Mouse (Mus musculus): ENCODE data around the gene Pgd.
A peak's percentile ranks its signal among the peaks of the same experiment; 100 is the strongest.
"Not testable (repeated sequence)": the region's sequence is repeated elsewhere in the genome, so short reads cannot be mapped to it uniquely, and the experiment has no call there.

Pgd gene

DNA sequence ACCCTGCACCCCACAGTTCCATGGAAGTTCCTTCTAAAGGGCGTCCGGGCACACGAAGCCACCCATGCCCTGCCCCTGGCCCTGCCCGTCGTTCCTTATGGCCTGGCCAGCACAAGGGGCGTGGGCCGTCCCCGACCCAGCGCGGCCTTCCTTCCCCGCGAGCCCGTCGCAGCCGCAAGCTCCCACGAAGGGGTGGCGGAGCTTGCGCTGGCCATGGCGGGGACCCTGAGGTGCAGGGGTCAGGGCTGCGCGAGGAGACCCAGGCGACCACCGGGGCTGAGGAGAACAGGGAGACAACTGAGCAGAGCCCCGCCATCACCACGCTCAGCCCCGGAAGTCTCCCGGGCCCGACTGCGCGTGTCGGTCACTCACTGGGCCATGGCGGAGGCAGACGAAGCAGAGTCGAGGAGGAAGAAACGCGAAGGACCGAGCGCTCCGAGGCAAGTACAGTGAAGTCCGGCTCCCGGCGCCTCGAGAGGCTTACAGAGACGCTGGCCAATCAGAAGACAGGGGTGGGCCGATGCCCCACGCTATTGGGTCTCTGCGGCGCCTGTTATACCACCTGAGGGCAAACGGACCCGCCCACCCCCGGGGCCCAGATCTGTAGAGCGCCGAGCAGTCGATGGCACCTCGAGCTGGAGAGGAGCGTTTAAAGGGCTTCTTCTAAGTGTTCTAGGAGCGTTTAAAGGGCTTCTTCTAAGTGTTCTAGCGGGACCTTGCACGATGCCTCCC is at the start of gene Pgd:
Gene Pgd, minus strand, starts transcription at position 557 of the 732 bp plus-strand sequence.
- DNase-seq (ENCODE audit: low spot score), result peak; percentile 91

DNA sequence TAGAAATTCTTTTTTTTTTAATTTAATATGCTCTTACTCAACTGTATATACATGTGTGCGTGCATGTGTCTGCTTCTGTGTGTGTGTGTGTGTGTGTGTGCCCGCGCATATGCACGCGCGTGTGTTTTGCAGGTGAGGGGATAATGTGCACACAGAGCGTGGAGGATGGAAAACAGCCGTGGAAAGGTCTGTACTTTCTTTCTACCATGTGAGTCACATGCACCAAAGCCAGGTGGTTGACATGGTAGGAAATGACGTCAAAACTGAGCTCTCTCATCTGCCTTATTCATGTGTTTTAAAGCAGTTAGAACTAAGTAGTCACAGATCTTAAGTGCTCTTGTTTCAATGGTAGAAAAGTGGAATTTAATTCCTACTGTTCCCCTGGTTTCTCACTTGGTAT is 49.4 kb upstream of the Pgd start:
- no peak for DNase-seq (ENCODE audit: low spot score)

DNA sequence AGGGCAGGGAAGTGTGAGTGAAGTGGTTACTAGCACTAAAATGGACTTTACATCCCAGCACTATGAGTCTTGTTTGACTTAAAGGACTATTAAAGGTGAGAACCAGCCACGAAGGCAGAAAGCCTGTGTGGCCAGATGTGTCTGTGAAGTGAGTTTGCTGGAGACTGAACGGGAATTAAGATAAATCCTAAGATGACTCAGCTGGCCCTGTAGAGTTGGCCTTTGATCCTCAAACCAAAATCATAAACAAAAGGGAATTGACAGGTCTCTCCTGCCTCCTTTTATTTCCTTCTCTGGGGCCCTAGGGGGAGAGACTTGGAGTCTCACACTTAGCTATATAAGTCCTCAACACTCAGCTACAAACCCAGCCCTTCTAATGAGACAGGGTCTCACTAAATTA is 48.8 kb upstream of the Pgd start:
- no peak for DNase-seq (ENCODE audit: low spot score)

DNA sequence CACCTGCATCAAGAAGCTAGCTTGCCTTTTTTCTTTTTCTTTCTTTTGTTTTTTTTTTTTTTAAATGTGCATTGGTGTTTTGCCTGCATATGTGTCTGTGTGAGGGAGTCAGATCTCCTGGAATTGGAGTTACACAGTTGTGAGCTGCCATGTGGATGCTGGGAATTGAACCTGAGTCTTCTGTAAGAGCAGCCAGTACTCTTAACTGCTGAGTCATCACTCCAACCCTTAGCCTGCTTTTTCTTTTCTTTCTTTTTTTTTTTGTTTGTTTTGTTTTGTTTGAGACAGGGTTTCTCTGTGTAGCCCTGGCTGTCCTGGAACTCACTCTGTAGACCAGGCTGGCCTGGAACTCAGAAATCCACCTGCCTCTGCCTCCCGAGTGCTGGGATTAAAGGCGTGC is 47.9 kb upstream of the Pgd start:
- not testable (repeated sequence) for DNase-seq (ENCODE audit: low spot score)

DNA sequence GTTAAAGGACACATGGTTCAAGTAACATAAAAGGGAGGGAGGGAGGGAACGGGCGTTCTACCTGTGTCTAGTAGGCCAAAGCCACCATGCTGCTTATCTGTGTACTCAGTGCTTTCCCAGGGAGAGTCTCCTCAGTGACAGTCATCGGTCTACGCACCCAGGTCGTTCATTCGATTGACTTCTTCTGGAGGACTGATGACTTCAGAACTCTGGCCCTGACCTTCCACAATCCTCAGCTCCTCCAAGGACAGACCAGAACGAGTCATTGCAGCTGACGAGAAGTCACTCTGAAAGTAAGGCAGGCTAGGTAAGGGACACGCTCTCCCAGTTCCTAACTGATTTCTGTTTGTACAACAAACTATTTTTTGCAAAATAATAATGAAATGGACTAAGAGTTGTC is 46.9 kb upstream of the Pgd start:
- no peak for DNase-seq (ENCODE audit: low spot score)

DNA sequence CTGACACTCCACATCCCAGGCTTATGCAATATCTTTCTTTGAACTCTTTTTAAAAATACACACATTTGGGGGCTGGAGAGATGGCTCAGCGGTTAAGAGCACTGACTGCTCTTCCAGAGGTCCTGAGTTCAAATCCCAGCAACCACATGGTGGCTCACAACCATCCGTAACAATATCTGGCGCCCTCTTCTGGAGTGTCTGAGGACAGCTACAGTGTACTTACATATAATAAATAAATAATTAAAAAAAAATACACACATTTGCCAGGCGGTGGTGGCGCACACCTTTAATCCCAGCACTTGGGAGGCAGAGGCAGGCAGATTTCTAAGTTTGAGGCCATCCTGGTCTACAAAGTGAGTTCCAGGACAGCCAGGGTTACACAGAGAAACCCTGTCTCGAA is 44.9 kb upstream of the Pgd start:
- not testable (repeated sequence) for DNase-seq (ENCODE audit: low spot score)

DNA sequence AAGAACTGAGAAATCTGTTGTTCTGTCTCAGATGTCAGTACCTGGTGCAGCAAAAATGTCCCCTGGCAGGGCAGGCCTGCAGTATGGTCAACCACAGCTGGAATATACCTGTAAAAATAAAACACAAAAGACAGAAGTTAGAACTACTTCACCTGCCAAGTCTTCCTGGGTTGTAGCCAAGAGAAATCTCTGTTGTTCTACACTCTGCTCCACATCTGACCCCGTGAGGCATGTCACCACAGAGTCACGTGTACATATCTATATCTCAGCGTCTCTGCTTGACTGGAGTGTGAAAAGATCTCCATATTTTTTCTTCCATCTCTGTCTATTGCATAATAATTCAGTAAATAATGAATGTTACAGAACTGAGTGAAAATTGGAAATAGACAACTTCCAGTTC is 35.9 kb upstream of the Pgd start:
- DNase-seq (ENCODE audit: low spot score), result no peak

DNA sequence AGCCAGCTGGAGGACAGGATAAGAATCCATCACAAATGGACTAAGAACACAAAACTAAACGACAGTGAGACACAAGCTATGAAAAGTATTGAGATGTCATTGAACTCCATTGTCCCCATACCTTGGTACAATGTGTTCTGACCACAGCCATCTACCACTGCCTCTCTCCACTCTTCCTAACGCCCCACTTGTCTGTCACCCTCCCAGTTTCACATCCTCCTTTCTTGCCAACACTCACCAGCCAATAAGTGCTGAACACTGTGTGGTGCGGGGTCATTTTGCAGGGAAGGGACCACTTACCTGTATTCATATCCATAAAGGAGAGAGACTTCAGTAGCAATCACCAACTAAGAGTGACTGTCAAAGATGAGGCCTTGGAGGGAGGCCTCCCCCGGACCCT is 34.5 kb upstream of the Pgd start:
- no peak for DNase-seq (ENCODE audit: low spot score)

DNA sequence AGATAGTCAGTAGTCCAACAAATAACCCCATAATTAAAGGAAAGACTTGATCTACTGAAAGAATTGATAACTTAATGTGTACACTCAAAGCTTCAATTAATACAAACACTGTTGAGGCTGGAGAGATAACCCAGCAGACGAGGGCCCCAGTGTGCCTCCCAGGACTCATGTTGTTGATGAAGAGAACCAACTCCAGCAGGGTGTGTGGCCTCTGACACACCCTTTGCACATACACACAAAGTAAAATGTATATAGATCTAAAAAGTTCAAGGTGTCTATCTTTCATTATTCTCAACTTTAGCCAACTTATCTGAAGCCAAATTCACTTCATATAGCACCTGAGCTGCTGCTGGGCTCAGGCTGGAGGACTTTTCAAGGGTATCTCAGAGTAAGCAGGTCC is 30.6 kb upstream of the Pgd start:
- DNase-seq (ENCODE audit: low spot score), result no peak

DNA sequence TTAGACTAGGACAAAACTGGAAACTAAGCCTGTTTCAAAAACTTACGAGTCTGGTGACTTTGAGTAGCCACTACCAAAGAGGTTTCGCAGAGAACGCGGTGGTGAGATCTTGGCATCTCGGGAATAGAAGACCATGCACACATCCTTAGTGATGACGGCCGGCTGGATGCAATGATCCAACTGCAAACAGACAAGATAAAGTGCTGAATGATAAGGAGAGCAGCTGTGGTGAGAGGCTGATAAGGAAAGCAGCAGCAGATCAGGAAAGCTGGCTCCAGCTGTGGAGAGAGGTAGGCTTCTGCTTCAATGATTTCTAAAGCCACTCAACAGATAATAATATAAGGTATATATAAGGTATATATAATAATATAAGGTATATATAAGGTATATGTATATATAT is 24.5 kb upstream of the Pgd start:
- DNase-seq (ENCODE audit: low spot score), result no peak

DNA sequence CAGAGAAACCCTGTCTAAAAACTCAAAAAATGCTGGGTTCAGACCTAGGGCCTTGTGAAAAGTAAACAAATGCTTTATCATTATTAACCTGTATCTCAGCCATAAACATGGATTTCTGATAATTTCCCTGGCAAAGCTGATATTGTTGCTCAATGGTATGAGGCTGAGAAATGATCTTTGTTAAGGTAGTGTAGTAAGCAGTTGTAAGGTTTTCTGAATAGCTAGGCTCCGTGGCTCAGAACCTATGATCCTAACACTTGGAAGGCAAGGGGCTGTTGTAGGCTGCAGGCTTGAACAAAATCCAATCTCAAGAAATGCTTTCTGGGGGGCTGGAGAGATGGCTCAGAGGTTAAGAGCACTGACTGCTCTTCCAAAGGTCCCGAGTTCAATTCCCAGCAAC is 22.0 kb upstream of the Pgd start:
- DNase-seq (ENCODE audit: low spot score), result no peak

DNA sequence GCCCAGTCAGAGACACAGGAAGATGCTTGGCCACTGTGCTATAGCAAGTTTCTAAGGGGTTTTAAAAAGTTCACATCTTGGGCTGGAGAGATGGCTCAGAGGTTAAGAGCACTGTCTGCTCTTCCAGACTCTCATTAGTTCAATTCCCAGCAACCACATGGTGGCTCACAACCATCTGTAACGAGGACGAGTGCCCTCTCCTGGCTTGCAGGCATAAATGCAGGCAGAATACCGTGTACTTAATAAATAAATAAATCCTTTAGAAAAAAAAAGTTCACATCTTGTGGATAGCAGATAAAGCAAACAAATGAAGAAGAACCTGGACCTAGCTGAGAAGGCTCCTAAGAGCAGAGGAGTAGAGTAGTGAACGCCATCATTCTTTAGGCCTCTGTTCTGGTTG is 16.2 kb upstream of the Pgd start:
- no peak for DNase-seq (ENCODE audit: low spot score)

DNA sequence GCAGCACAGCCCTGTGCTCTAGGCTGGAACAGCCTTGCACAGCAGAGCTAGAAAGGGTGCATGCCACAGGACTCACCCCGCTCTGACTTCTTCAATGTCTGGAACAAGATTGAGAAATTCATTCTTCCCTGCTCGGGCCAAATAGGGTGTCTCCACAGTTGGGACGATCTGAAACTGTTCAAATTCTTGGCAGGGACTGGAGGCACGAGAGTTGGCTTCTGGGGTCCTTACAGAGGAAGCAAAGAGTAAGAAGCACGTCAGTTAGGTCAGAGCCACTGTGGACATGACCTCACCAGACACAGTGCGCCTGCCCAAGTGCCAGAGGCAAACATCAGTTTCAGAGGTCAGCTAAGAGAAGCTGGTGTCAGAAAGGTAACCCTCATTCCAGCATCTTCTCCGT is 15.6 kb upstream of the Pgd start:
- DNase-seq (ENCODE audit: low spot score), result no peak

DNA sequence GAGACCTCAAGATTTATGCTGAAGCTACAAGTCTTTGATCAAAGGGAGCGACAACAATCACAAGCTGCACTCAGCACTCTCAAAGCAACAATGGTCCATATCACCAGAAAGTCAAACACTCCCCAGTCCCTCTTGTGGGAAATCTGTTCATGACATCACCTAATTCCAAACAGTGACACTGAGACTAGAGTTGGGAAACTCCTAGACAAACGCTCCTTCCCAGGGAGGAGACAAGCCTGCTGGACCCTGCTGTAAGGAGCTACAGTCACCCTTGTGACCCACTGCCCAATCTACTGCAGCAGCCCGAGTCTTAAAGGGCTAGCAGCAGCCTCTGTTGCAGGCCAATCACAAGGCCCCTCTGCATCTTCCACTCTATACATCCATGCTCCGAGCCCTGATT is 13.0 kb upstream of the Pgd start:
- no peak for DNase-seq (ENCODE audit: low spot score)

DNA sequence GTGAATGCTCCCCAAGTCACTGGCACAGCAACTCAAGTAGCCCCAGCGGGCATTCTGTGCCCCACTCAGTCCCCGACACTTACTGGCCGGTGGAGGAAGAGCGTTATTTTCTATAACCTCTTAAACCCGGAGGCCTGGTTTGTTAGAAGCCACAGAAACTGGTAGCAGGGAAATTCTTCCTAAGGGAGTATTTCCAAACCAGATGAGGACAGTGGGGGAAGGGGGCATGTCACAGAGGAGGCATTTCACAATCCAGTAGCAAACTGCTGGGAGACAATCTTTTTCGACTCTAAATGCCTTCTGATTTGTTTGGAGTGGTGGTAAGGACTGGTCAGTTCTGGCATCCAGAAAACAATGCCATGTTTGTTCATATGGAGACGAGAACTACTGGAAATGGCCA is 12.6 kb upstream of the Pgd start:
- no peak for DNase-seq (ENCODE audit: low spot score)

DNA sequence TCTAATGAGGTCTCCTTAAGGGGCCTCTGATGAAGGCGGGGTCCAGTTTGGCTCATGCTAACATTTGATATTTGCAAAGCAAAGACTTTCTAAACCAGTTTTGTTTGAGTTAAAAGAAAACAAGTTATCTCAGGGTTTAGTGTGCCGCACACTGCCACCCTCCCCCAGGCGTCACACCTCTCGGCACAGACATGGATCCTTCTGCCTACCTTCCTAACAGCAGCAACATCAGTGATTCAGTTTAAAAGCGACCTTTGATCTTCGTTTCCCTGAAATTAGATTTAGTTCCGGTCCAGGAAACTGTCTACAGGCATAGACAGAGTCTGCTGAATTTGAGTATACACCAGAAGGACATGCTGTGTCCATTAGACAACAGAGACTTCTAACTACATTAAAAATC is 11.8 kb upstream of the Pgd start:
- no peak for DNase-seq (ENCODE audit: low spot score)

DNA sequence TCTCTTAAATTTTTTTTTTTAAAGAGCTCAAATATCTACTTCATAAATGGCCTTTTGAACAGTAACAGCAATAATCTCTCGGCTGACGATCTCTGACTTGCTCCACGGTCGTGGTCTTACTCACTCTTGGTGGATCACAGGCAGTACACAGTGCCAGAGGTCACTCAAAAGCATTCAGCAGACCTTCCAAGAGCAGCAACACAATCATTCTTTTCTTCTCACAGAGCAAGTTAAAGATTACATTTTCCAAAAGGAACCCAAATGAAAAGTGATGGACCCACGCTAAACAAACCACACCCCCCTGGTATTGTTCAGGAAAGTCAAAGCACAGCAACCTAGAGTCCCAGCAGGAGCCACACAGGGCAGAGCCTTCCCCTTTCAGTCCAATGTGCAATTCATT is 10.5 kb upstream of the Pgd start:
- DNase-seq (ENCODE audit: low spot score), result no peak

DNA sequence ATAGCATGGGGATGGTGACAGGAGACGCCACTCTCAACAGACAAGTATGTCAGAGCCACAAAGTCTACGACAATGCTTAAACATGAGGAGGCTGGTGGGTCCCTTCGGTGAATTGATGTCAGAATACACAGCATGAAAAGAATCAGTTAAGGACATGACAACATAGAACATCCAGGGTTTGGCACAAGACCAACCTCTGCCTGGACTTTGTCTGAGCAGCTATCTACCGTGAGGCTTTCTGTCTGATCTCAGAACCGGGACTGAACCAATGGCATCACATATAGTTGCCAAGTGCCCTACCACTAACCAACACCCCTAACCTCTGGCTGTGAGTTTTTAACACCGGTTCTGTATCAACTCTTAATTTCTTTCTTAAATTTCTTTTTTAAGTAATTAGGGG is 10.1 kb upstream of the Pgd start:
- no peak for DNase-seq (ENCODE audit: low spot score)

DNA sequence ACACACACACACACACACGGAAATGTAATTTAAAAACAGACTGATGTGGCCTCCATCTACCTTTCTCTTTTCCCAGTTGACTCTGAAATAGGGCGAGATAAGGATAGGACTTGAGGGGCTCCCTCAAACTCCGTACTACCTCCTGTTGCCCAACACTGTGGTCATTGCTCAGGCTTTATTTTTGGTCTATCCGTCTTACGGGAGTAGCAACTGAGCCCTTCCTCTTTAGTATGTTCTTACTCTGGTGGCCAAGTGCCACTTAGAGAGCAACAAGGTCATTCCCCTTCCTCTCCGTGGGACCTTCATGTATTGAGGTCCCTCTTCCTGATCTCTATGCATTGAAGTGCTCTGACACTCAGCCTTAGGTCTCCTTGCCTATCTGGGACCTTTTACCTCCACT is 7.1 kb upstream of the Pgd start:
- no peak for DNase-seq (ENCODE audit: low spot score)

DNA sequence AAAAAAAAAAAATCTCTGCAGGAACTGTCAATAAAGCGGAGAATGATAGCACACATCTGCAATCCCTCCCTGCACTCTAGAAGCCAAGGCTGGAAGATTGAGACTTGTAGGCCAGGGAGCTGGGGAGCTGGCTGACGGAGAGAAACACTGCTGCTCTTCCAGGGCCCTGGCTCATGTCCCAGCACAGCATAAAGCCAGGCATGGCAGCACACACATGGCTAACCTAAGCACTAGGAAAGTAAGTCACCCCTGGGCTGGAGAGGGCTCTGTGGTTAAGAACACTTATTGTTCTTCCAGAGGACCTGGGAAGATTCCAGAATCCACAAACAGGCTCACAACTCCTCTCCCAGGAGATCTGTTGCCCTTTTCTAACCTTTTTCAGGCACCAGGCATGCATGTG is 6.1 kb upstream of the Pgd start:
- no peak for DNase-seq (ENCODE audit: low spot score)

DNA sequence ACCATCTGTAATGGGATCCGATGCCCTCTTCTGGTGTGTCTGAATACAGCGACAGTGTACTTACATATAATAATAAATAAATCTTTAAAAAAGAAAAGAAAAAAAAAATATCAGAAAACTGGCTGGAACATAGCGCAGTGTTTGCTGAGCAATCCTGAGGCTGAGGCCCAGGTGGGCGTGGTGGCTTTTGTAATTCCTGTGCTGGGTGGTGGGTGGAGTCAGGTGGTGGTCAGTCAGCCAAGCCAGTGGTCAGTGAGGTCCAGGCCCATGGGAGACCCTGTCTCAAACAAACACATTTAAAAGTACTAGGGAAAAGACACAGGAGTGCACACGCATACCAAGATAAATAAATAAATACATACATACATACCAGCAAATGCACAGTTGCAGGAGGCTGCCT is 5.5 kb upstream of the Pgd start:
- DNase-seq (ENCODE audit: low spot score), result no peak

DNA sequence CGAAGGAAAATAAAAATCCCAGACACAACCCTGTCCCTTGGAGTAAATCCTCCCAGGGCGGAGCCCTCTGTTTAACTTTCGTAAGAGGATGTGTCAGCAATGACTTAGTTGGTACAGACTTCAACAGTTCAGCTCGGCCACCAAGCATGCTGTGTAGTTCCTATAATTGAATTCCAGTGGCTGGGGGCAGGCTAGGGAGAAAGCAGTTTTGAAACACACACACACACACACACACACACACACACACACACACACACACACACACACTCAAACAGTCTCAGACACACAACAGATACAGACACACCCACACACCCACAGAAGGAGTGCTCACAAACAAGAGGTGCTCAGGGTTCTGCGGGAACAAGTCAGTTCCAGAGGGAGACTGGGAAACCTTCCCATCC is 5.0 kb upstream of the Pgd start:
- no peak for DNase-seq (ENCODE audit: low spot score)

DNA sequence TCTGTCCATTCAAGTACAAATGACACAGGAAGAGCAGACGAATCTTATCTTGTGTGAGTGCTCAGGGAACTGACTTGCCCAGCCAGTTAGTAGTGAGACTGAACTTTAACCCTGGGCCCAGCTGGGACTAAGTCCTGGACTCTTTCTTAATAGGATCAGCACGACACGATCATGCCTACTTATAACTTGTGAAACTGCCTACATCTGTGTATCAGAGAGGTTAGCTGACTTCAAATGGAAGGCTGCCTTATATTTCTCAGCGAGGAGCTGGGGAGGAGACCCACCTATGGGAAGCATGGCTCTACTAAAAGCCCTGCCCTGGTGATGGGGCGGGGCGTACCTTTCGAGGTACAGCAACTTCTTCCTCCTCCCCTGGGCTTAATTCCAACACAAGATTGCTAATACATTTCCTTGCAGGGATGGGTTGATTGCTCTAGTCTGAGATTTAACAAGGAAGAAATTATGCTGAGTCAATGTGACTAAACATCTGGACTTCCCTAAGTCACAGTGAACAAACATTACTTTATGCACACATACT is 3.9 kb upstream of the Pgd start:
- DNase-seq (ENCODE audit: low spot score), result no peak

DNA sequence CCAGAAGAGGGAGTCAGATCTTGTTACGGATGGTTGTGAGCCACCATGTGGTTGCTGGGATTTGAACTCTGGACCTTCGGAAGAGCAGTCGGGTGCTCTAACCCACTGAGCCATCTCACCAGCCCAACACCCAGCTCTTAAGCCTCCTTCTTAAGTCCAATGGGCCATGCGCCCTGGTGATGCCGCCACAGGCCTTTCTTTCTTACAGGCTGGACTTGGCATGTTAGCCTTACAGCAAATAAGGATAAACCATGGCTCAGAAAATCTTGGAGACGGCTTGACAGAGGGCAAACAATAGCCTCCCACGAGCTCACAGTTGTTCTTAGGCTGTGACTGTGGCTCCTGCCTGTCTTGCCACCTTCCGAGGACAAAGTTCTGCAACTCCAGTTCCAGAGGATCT is 3.4 kb upstream of the Pgd start:
- not testable (repeated sequence) for DNase-seq (ENCODE audit: low spot score)

DNA sequence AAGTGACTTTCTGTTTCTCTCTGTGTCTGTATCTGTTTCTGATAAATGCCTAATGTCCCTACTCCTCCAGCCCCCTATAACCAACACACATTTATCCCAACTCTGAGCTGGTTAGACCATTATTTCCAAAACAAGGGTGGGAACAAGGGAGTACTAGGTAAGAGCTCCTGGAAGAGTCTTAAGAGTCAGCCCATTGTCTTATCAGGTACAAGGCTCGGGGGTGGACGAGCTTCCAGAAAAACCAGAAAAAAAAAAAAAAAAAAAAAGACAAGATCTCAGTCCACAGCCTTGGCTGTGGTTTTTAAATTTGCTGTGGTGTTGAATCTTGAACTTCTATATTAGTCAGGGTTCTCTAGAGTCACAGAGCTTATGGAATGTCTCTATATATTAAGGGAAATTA is 1.4 kb upstream of the Pgd start:
- no peak for DNase-seq (ENCODE audit: low spot score)

Measured in ovary, postnatal 10 days (tissue).